Comparison of ENCODE assay signal across 25 mouse cellular contexts in genomic region chr6:87273141-87273540, GRCm38 (mm10).
DNase-seq lines count a peak whose midpoint lies in the region; ATAC-seq and TF ChIP-seq lines count a peak whose summit lies in the region.
"Had no signal": no experiment of that assay in that cellular context is flagged by ENCODE, and none has a peak within 500 bp of the region (broad histone marks: within the 10 kb centered on the region; RNA-seq: fewer than 3 reads in every experiment).

No protein-coding gene starts in this region.

- peak overlapping the region; percentile 72 for H3K27ac ChIP-seq in embryonic facial prominence, embryonic 12.5 days
- no peak overlapping the region for H3K27ac ChIP-seq in embryonic facial prominence, embryonic 10.5 days (replicated peaks)
- peak overlapping the region; percentile 75 for H3K27ac ChIP-seq in embryonic facial prominence, embryonic 13.5 days
- peak overlapping the region; percentile 90 for H3K27ac ChIP-seq in embryonic fibroblast, embryonic 13.5 days (ENCODE audit: insufficient read depth, low read length)
- H3K27ac ChIP-seq: forebrain, embryonic 10.5 days; forebrain, embryonic 13.5 days; heart, adult 2 months; hindbrain, embryonic 10.5 days; hindbrain, embryonic 13.5 days; intestine, embryonic 15.5 days had no signal

- no peak overlapping the region for H3K9ac ChIP-seq in embryonic facial prominence, embryonic 12.5 days
- no peak overlapping the region for H3K9ac ChIP-seq in embryonic facial prominence, embryonic 13.5 days
- H3K9ac ChIP-seq: forebrain, embryonic 13.5 days; hindbrain, embryonic 13.5 days; intestine, embryonic 15.5 days had no signal

- TF ChIP-seq CTCF in embryonic fibroblast, embryonic 13.5 days (IDR thresholded peaks at IDR 0.05; ENCODE audit: borderline replicate concordance, insufficient read depth, low read length), result no peak

- no peak for TF ChIP-seq POLR2A in embryonic fibroblast, embryonic 13.5 days (IDR thresholded peaks at IDR 0.05; ENCODE audit: low read depth, low read length)

- H3K36me3 ChIP-seq in embryonic facial prominence, embryonic 12.5 days, result peaks cover 27% of the 10 kb centered on the region
- H3K36me3 ChIP-seq in embryonic facial prominence, embryonic 10.5 days (replicated peaks), result peaks cover 38% of the 10 kb centered on the region
- H3K36me3 ChIP-seq in embryonic facial prominence, embryonic 13.5 days, result peaks cover 48% of the 10 kb centered on the region

- no peak for DNase-seq in embryonic facial prominence, embryonic 10.5 days (ENCODE audit: low spot score)
- DNase-seq in heart, adult 8-10 months (ENCODE audit: low spot score), result no peak
- DNase-seq: adrenal gland, adult 8-10 months; adrenal gland, postnatal 25 days; cerebellum, adult 11-12 months; cerebellum, adult 8-10 months; cerebellum, postnatal 10 days; cerebellum, postnatal 36 days; embryo, embryonic 11 days; gastrocnemius, postnatal 10 days; gastrocnemius, postnatal 36 days; heart, adult 2 months had no signal

- H3K4me1 ChIP-seq in embryonic facial prominence, embryonic 12.5 days, result peaks cover 44% of the 10 kb centered on the region
- peaks cover 54% of the 10 kb centered on the region for H3K4me1 ChIP-seq in embryonic facial prominence, embryonic 10.5 days
- peaks cover 58% of the 10 kb centered on the region for H3K4me1 ChIP-seq in embryonic facial prominence, embryonic 13.5 days
- H3K4me1 ChIP-seq in embryonic fibroblast, embryonic 13.5 days (ENCODE audit: control insufficient read depth, insufficient read depth, low read length), result peaks cover 25% of the 10 kb centered on the region

- H3K4me3 ChIP-seq in embryonic facial prominence, embryonic 12.5 days, result no peak overlapping the region
- no peak overlapping the region for H3K4me3 ChIP-seq in embryonic facial prominence, embryonic 10.5 days
- no peak overlapping the region for H3K4me3 ChIP-seq in embryonic facial prominence, embryonic 13.5 days
- H3K4me3 ChIP-seq in embryonic fibroblast, embryonic 13.5 days (ENCODE audit: insufficient read depth, low read length), result no peak overlapping the region
- H3K4me3 ChIP-seq: forebrain, embryonic 10.5 days; forebrain, embryonic 13.5 days; heart, adult 2 months; hindbrain, embryonic 10.5 days; hindbrain, embryonic 13.5 days; intestine, embryonic 15.5 days had no signal

- no peaks in the 10 kb centered on the region for H3K27me3 ChIP-seq in embryonic facial prominence, embryonic 12.5 days
- no peaks in the 10 kb centered on the region for H3K27me3 ChIP-seq in embryonic facial prominence, embryonic 10.5 days (replicated peaks; ENCODE audit: low read depth, poor library complexity, severe bottlenecking)
- no peaks in the 10 kb centered on the region for H3K27me3 ChIP-seq in embryonic facial prominence, embryonic 13.5 days
- H3K27me3 ChIP-seq: hindbrain, embryonic 13.5 days; intestine, embryonic 15.5 days had no signal

- WGBS in embryonic facial prominence, embryonic 12.5 days, result 68% methylated on average over 4 of the region's 4 CpGs
- 78% methylated on average over 4 of the region's 4 CpGs for WGBS in embryonic facial prominence, embryonic 10.5 days
- 67% methylated on average over 4 of the region's 4 CpGs for WGBS in embryonic facial prominence, embryonic 13.5 days

- H3K4me2 ChIP-seq in embryonic facial prominence, embryonic 12.5 days (replicated peaks), result no peak overlapping the region
- no peak overlapping the region for H3K4me2 ChIP-seq in embryonic facial prominence, embryonic 13.5 days
- H3K4me2 ChIP-seq: forebrain, embryonic 13.5 days; heart, embryonic 11.5 days; hindbrain, embryonic 13.5 days; intestine, embryonic 15.5 days had no signal

- H3K9me3 ChIP-seq in embryonic facial prominence, embryonic 12.5 days, result peaks cover 4% of the 10 kb centered on the region
- peaks cover 9% of the 10 kb centered on the region; the same call in 1 of the 2 replicates for H3K9me3 ChIP-seq in embryonic facial prominence, embryonic 10.5 days
- H3K9me3 ChIP-seq in embryonic facial prominence, embryonic 13.5 days, result peaks cover 6% of the 10 kb centered on the region
- H3K9me3 ChIP-seq: hindbrain, embryonic 13.5 days; intestine, embryonic 15.5 days had no signal

- ATAC-seq in embryonic facial prominence, embryonic 12.5 days (ENCODE audit: insufficient number of reproducible peaks, insufficient read depth, low FRiP score, low TSS enrichment), result no peak
- ATAC-seq in embryonic facial prominence, embryonic 13.5 days (ENCODE audit: insufficient number of reproducible peaks, insufficient read depth, low FRiP score, low TSS enrichment, low read depth), result no peak
- no peak for ATAC-seq in megakaryocyte, adult 5-6 weeks (ENCODE audit: poor library complexity, severe bottlenecking)
- ATAC-seq: activated CD4-positive, CD25-positive, alpha-beta regulatory T cell, adult 4 months; forebrain, embryonic 13.5 days; forebrain, embryonic 16.5 days; hindbrain, embryonic 16.5 days; intestine, embryonic 15.5 days had no signal
